Mouse (Mus musculus) small intestine, adult 2 months (tissue): ENCODE data around the gene Olfr119. TPM values are rescaled to one million over a fixed set of nuclear protein-coding genes. Genes with fewer than 3 reads are reported as not detected.
"Not testable (repeated sequence)": the region's sequence is repeated elsewhere in the genome, so short reads cannot be mapped to it uniquely, and the experiment has no call there.

ENCODE experiments used
- H3K27ac ChIP-seq: fragments of 200-500 bp; 2 replicates; pipeline ENCODE4 v1.5.1; 2012; ENCODE audit warnings: low read depth, low read length, control low read depth, inconsistent platforms; ENCODE audit not compliant: insufficient read depth
- H3K27me3 ChIP-seq: fragments of 200-500 bp; 2 replicates; pipeline ENCODE4 v1.6.1; 2012; ENCODE audit warnings: mild to moderate bottlenecking, moderate library complexity, low read length, inconsistent platforms; ENCODE audit not compliant: control insufficient read depth, insufficient read depth
- H3K36me3 ChIP-seq: fragments of 200-500 bp; 2 replicates; pipeline ENCODE4 v1.6.1; 2012; ENCODE audit warnings: mild to moderate bottlenecking, low read length, control low read depth, inconsistent platforms; ENCODE audit not compliant: control insufficient read depth, insufficient read depth
- H3K4me1 ChIP-seq: fragments of 200-500 bp; 2 replicates; pipeline ENCODE4 v1.6.1; 2012; ENCODE audit warnings: low read length, inconsistent platforms, mixed read lengths; ENCODE audit not compliant: control insufficient read depth, insufficient read depth, insufficient read length
- H3K4me3 ChIP-seq: fragments of 200-500 bp; 2 replicates; pipeline ENCODE4 v1.5.1; 2012; ENCODE audit warnings: low read depth, mild to moderate bottlenecking, control low read depth, inconsistent platforms, low read length, moderate library complexity
- CTCF ChIP-seq: fragments of 200-500 bp; IDR thresholded peaks from 2 replicates; pipeline ENCODE4 v1.5.1; 2012; ENCODE audit warnings: low read depth, mild to moderate bottlenecking, control low read depth, inconsistent platforms, low read length, moderate library complexity, mixed read lengths; ENCODE audit not compliant: insufficient replicate concordance, insufficient read length; ENCODE audit errors: extremely low read depth
- POLR2A ChIP-seq: fragments of 200-500 bp; IDR thresholded peaks from 2 replicates; pipeline ENCODE4 v1.6.1; 2012; ENCODE audit warnings: low read depth, mild to moderate bottlenecking, control low read depth, inconsistent platforms, low read length, moderate library complexity
- WGBS: fragments of 180-500 bp; shearing (Covaris S2); methylation state at CpG from one replicate; pipeline ENCODE4 v1.1.7; 2018; 5-methylcytosine and 5-hydroxymethylcytosine counted together
- polyA plus RNA-seq: library from polyadenylated mRNA; depleted of rRNA; stranded (reverse); fragments of >200 nt; gene quantifications from 2 replicates; pipeline ENCODE4 v1.2.3, GENCODE M21; 2012; rRNA removed

The Olfr119 gene
- polyA plus RNA-seq = not detected in 2 replicates

DNA sequence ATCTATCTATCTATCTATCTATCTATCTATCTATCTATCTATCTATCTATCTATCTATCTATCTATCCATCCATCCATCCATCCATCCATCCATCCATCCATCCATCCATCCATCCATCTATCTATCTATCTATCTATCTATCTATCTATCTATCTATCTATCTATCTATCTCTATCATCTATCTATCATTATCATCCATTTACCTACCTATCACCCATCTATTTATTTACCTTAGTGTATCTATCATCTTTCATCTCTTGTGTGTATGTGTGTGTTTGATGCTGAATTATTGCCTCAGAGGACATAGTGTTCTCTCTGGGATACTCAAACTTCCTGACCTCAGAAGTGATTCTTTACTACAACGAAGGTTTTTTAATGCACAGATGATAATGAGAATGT lies at the start of gene Olfr119:
Olfr119 (plus strand) TSS at position 301 of the 400 bp plus-strand sequence.
- H3K27me3 ChIP-seq, H3K4me1 ChIP-seq, H3K27ac ChIP-seq, H3K4me3 ChIP-seq, H3K36me3 ChIP-seq: not testable (repeated sequence)
- WGBS = 51% methylated on average over 1 of the region's 1 CpGs

DNA sequence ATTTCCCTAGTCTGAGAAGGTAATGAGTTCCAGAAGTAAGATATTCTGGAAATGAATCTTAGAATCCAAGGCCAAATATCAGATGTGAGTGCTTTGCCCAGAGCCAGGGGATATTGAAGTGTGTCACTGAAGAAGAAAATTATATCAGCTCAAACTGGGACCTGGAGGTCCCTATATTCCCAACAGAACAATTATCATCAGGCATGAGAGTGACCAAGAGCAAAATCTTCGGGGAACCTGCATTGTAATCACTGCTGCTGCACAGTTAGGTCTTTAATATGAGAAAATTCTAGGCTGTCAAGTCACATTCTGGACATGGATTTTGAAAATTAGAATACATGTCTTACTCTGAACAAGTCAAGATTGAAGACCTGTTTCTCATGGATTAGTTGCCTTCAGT lies 32.7 kb upstream of the Olfr119 start, which contains the start of gene Olfr117:
Olfr117 (minus strand) TSS at position 101 of the 400 bp plus-strand sequence.
- TF ChIP-seq CTCF = no peak
- no peak for TF ChIP-seq POLR2A
- no peak within 1 kb of the TSS for H3K4me3 ChIP-seq
- no peak within 1 kb of the TSS for H3K27ac ChIP-seq
- no peaks in the 10 kb centered on the region for H3K36me3 ChIP-seq
- no peaks in the 10 kb centered on the region for H3K27me3 ChIP-seq
- 54% methylated on average over 1 of the region's 1 CpGs for WGBS
- no peaks in the 10 kb centered on the region for H3K4me1 ChIP-seq

DNA sequence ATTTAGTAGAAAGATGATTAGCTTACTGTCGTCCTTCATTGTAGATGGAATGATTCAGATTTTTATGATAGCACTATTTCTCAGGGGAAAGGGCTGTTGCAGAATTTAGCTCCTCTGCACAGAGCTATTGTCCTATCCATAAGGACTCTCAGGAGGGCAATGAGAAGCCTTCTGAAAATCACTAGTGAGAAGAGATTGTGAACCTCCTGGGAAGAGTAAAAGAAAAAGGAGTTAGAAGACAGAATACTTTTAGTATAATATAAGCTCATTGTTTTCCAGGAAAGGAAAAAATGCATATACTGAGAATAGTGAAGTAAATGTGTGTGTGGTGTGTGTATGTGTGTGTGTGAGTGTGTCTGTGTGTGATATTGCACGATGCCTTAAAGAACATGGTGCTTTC lies 29.7 kb upstream of the Olfr119 start, which contains the start of gene Olfr118:
Olfr118 (plus strand) TSS at position 301 of the 400 bp plus-strand sequence.
- TF ChIP-seq POLR2A = no peak
- no peak for TF ChIP-seq CTCF
- WGBS = 48% methylated on average over 2 of the region's 2 CpGs
- Histone ChIP-seq H3K4me3 (no peak within 1 kb of the TSS), H3K27me3 (no peaks in the 10 kb centered on the region), H3K27ac (no peak within 1 kb of the TSS), H3K36me3 (no peaks in the 10 kb centered on the region), H3K4me1 (no peaks in the 10 kb centered on the region)

DNA sequence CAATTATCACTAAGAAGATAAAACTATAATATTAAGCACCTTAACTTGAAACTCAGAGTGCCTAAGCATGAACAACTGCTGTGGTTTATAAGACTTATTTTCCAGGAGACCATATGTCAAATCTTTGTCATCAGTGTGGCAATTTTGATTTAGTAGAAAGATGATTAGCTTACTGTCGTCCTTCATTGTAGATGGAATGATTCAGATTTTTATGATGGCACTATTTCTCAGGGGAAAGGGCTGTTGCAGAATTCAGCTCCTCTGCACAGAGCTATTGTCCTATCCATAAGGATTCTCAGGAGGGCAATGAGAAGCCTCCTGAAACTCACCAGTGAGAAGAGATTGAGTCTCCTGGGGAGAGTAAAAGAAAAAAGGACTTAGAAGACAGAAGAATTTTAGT lies 25.1 kb downstream of the Olfr119 start, which contains the start of gene Olfr120:
Olfr120 (plus strand) TSS at position 301 of the 400 bp plus-strand sequence.
- 52% methylated on average over 1 of the region's 1 CpGs for WGBS
- TF ChIP-seq POLR2A (no peak), CTCF (no peak)
- H3K27me3 ChIP-seq = no peaks in the 10 kb centered on the region
- H3K4me1 ChIP-seq = no peaks in the 10 kb centered on the region
- H3K4me3 ChIP-seq = no peak within 1 kb of the TSS
- no peak within 1 kb of the TSS for H3K27ac ChIP-seq
- H3K36me3 ChIP-seq = no peaks in the 10 kb centered on the region

DNA sequence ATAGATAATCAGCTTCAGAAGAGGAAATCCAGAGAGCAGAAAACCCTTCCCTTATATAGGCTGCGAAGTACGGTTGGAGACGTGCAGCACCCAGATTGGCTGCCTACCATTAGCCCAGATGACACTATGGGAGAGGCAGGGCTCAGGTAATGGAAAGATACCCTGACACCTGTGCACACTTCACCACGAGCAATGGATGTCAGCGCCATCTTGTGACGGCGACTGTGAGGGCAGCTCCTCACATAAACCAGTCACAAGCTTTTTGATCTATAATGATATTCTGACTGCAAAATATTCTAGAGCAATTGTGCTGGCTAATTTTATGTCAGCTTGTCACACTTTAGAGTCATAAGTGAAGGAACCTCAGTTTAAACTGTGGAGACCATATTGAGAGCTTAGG lies 41.7 kb downstream of the Olfr119 start:
- H3K4me1 ChIP-seq = no peaks in the 10 kb centered on the region
- H3K27ac ChIP-seq = no peak overlapping the region
- no peak overlapping the region for H3K4me3 ChIP-seq
- H3K27me3 ChIP-seq = no peaks in the 10 kb centered on the region
- no peaks in the 10 kb centered on the region for H3K36me3 ChIP-seq
- WGBS = 49% methylated on average over 7 of the region's 7 CpGs
- TF ChIP-seq CTCF = no peak
- TF ChIP-seq POLR2A = no peak

Other genes starting within 250 kb of the Olfr119 start
- gene Olfr109, start 237.6 kb upstream of the Olfr119 start, polyA plus RNA-seq = not detected in 2 replicates
- 0.80 and 0.93 TPM in 2 replicates for gene H2-M2, start 213.0 kb upstream of the Olfr119 start, polyA plus RNA-seq
- not detected in 2 replicates for gene Olfr110, start 204.1 kb upstream of the Olfr119 start, polyA plus RNA-seq
- not detected in 2 replicates for gene Olfr111, start 188.5 kb upstream of the Olfr119 start, polyA plus RNA-seq
- gene Olfr112, start 127.1 kb upstream of the Olfr119 start, polyA plus RNA-seq = not detected in 2 replicates
- not detected in 2 replicates for gene Olfr113, start 118.9 kb upstream of the Olfr119 start, polyA plus RNA-seq
- not detected in 2 replicates for gene Olfr114, start 103.8 kb upstream of the Olfr119 start, polyA plus RNA-seq
- not detected in 2 replicates for gene Olfr115, start 69.5 kb upstream of the Olfr119 start, polyA plus RNA-seq
- not detected in 2 replicates for gene Olfr116, start 69.4 kb upstream of the Olfr119 start, polyA plus RNA-seq
- not detected in 2 replicates for gene Olfr117, start 32.8 kb upstream of the Olfr119 start, polyA plus RNA-seq
- gene Olfr118, start 29.6 kb upstream of the Olfr119 start, polyA plus RNA-seq = not detected in 2 replicates
- not detected in 2 replicates for gene Olfr120, start 25.2 kb downstream of the Olfr119 start, polyA plus RNA-seq
- gene Olfr121, start 52.3 kb downstream of the Olfr119 start, polyA plus RNA-seq = not detected in 2 replicates
- gene Olfr122, start 72.0 kb downstream of the Olfr119 start, polyA plus RNA-seq = not detected in 2 replicates
- gene Olfr123, start 97.0 kb downstream of the Olfr119 start, polyA plus RNA-seq = not detected in 2 replicates
- not detected in 2 replicates for gene Olfr124, start 103.3 kb downstream of the Olfr119 start, polyA plus RNA-seq
- gene Olfr125, start 136.4 kb downstream of the Olfr119 start, polyA plus RNA-seq = not detected in 2 replicates
- not detected in 2 replicates for gene Olfr126, start 150.9 kb downstream of the Olfr119 start, polyA plus RNA-seq
- not detected in 2 replicates for gene Olfr127, start 203.9 kb downstream of the Olfr119 start, polyA plus RNA-seq
- not detected in 2 replicates for gene Olfr128, start 224.0 kb downstream of the Olfr119 start, polyA plus RNA-seq